Mouse (Mus musculus) adrenal gland, adult (tissue): ENCODE data around the gene Kcnn3.
A peak's percentile ranks its signal among the peaks of the same experiment; 100 is the strongest.

ENCODE experiments used
- DNase-seq, 2 experiments: peaks; one replicate each; pipeline ENCODE4 v3.0.0; 2022 to 2023; ENCODE audit warnings: low spot score in 1 of 2; ENCODE audit not compliant: inconsistent age in 2 of 2

Gene Kcnn3

GRCm38 (mm10) chr3:89520618-89521502, 896 bp downstream of the Kcnn3 start:
- peak; percentile 28 to 65 for DNase-seq

GRCm38 (mm10) chr3:89521503-89521854, 1.5 kb downstream of the Kcnn3 start:
- no peak for DNase-seq

DNA sequence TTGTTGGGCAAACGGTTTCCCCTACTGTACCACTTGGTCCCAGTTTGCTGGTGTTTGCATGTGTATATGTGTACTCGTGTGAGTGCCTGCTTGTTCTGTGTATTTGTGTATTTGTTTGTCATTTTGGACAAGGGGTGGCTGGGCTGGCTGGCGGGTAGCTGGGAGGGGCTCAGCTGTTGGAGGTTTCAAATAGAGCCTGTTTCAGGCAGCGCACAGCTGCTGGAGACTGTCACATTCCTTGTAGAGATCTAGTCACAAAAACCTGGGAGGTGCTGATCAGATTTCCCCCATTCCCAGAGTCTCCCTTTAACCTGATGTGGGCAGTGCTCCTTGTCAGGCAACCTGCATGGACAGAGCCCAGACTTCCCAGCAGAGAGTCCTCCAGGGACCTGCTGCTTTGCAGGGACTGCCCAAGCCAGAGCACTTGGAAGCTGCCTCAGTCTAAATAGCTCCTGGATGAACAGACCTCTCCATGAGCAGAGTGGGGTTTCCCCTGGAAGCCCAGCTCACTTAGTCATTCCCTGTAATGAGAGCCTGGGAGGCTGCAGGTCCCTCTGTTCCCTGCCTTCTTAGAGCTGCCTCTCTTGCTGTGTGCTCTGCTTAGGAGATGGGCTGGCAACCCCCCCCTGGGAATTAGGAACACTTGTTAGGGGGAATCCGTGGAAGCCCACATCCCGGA, 2.6 kb downstream of the Kcnn3 start:
- DNase-seq = peak in 1 of 2 experiments; percentile 35

DNA sequence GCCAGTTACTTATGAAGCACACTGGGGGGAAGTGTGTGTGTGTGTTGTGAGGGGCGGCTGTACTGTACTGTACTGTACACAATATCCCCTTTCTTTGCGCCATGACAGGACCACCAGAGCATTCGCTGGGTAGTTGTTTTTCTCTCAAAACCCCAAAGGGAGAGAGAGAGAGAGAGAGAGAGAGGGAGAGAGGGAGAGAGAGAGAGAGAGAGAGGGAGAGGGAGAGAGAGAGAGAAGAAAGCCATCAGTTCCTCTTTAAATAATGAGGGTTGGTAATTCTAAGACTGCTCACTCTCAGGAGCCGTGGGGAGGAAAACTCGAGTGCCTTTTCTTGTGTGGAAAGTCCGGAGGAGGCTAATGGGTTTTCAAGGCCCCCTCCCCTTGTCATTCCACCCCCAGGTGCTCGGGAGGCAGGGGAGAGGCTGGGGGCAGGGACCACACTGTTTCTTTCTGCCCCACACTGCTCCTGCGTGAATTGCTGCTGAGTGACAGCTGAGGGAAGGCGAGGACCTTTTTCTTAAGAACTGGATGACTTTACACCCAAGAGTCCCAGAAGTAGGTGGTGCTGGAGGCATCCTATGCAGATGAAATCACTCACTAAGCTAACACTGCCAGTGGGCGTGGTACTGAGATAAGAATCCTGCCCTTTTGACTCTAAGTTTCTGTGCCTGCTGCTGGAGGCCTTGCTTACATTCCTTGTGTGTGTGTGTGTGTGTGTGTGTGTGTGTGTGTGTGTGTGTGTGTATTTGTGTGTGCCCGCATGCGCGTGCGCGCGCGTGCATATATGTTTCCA, 6.5 kb downstream of the Kcnn3 start:
- no peak for DNase-seq

DNA sequence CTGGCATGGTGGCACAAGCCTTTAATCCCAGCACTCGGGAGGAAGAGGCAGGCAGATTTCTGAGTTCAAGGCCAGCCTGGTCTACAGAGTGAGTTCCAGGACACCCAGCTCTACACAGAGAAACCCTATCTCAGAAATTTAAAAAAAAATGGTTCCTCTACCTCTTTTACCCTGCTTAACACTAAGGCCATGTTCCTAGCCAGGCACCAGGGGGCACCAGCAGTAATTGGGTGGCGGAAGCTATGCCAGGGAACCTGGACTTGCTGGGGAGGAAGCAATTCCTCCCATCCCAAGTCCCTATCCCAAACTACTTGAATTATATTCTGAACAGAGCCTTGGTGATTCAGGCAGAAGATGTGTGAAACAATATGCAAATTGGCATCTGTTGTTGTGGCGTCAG, 9.8 kb downstream of the Kcnn3 start:
- peak in 1 of 2 experiments; percentile 61 for DNase-seq

- peak; percentile 59 to 79 for DNase-seq
Measured at GRCm38 (mm10) chr3:89534566-89535097, 14.7 kb downstream of the Kcnn3 start.

DNA sequence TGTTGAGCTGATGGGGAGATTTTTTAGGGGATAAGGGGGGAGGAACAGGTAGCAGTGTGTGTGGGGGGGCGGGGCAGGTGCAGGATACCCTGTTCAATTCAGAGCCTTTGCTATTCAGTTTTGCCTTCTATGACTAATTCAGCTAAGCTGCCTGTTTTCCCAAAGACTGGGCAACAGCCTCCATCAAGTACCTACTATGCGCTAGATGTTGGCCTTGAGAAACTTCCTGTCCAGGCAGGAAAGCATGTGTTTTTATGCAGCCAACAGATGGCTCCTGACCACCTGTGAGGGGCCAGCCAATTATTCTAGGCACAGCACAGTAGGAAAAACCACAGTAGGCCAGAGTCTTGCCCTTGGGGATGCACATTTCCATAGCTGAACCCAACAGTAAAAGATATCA, 15.2 kb downstream of the Kcnn3 start:
- no peak for DNase-seq

- DNase-seq = no peak
Measured at GRCm38 (mm10) chr3:89539036-89539739, 19.2 kb downstream of the Kcnn3 start.

GRCm38 (mm10) chr3:89539740-89540370, 19.9 kb downstream of the Kcnn3 start:
- no peak for DNase-seq

DNA sequence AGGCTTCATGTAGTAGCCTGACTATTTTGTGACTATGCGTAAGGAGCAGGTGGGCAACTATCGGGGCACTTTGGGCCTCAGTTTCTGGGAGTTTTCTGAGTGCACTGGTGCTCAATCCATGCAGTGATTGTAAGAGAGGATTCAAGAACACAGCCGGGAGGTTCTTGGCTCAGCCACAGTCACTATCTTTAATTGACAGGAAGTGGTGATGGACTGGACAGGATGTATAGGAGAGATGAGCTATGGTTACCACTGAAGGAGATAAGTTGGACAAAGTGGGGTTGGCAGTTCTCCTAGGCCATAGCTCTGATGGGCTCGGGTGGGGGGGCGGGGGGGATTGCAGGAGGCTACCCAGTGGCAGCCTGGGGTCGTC, 20.4 kb downstream of the Kcnn3 start:
- DNase-seq = no peak

- no peak for DNase-seq
Measured at GRCm38 (mm10) chr3:89546951-89547350, 27.0 kb downstream of the Kcnn3 start.

DNA sequence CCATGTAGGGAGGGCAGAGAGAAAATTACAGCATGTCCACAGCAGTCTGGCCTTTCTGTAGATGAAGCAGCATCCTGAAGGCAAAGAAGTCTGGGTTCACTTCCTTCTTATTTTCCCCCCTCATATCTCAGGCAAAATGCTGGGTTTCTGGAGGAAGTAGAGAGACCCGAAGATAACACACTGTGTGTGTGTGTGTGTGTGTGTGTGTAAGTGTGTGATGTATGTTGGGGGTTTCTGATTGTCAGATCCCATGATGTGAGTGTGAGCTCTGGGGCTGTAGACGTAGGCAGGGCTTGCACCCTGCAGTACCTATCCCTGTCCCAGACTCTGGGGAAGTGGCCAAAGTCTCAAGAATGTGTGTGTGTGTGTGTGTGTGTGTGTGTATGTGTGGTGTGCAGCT, 28.8 kb downstream of the Kcnn3 start:
- DNase-seq = no peak

- DNase-seq = no peak
Measured at GRCm38 (mm10) chr3:89549488-89549887, 29.5 kb downstream of the Kcnn3 start.

DNA sequence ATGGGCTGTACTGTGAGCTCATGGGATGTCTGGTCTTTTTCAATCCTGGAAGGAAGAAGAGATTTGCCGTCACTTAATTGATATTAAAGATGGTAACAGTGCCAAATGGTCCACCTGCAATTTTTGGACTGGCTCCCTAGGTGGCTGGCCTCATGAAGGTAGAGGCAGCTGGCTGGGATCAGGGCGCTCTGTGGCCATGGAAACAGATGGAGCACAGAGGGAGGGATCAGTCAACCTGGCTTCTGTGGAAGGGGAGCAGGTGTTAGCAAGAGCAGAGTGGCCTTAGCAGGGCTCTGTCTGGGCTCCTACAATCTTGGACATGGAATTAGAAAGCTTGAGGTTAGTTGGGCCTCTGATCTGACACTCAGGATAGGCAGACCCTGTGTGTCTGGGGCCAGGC, 31.9 kb downstream of the Kcnn3 start:
- peak in 1 of 2 experiments; percentile 9 for DNase-seq

DNA sequence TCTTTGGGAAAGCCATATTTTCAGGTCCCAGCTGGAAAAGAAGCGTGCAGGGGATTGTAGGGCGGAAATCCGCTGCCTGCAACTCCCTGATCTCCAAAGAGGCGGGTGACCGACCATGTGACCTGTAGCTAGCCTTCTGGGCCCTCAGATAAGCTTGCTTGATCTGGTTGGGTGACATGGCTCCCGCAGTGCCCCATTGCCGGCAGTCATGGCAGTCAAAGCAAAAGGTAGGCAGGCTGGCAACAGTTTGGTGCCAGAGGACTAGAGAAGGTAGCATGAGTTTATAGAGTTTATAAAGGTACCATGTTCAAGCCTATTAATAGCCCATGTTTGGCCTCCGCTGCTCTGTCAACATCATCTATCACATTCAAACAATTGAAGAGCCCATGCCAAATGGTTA, 33.5 kb downstream of the Kcnn3 start:
- DNase-seq = no peak

DNA sequence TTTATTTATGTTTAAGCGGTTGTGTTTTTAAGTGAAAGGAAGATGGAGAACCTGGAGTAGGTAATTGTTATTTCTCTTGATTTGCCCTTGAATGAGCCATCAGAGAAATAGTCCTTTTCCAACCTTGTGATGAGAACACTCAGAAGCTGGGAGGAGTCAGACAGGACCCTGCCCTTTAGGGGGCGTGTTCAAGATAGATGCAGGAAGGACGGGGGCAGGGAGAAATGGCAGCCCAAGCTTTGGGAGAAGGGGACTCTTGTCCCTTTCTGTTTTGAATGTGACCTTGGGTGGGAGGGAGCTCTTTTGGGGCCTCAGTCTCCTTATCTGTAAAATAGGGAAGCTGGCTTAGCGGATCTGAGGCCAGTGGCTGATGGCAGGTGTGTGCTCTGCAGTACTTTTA, 34.0 kb downstream of the Kcnn3 start:
- no peak for DNase-seq

DNA sequence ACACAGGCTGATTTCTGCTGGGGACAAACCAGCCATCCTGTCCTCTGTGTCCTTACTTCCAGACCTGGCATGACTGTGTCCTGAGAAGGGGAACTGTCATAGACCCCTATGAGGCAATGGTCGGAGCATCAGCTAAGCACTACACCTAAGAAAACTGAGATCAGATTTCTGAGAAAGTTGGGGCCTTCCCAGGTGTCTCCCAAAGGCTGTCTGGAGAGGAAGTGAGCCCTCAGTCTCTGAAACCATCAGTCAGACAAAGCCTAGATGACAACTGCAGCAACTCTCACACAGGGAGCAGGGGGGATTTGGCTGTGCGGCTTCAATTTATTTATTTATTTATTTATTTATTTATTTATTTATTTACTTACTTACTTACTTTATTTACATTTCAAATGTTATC, 34.6 kb downstream of the Kcnn3 start:
- no peak for DNase-seq

GRCm38 (mm10) chr3:89557811-89558210, 37.8 kb downstream of the Kcnn3 start:
- no peak for DNase-seq

GRCm38 (mm10) chr3:89558972-89559910, 39.3 kb downstream of the Kcnn3 start:
- DNase-seq = peak in 1 of 2 experiments; percentile 13
